Mouse (Mus musculus) cerebellum, adult 18-20 months (tissue): Measurements from ENCODE around the gene Adat2.

Source experiments
- DNase-seq, 2 experiments: peaks; one replicate each; pipeline ENCODE4 v3.0.0; 2021

Gene Adat2

GRCm38 (mm10) chr10:13596866-13597265 is 44.2 kb downstream of the Adat2 start:
- no peak for DNase-seq

GRCm38 (mm10) chr10:13597491-13597890 is 44.8 kb downstream of the Adat2 start:
- DNase-seq, result no peak

GRCm38 (mm10) chr10:13600926-13601325 is 48.2 kb downstream of the Adat2 start:
- no peak for DNase-seq
